Mouse (Mus musculus) lung, embryonic 15.5 days (tissue): ENCODE data around the gene Fndc7. TPM values are rescaled to one million over a fixed set of nuclear protein-coding genes. Genes with fewer than 3 reads are reported as not detected.
A peak's percentile ranks its signal among the peaks of the same experiment; 100 is the strongest.
"Not testable (repeated sequence)": the region's sequence is repeated elsewhere in the genome, so short reads cannot be mapped to it uniquely, and the experiment has no call there.

ENCODE experiments used
- ATAC-seq: fragments of 200-750 bp; cut with Nextera tagmentation; 2 replicates; pipeline ENCODE4 v1.8.0; 2017; ENCODE audit warnings: moderate number of reproducible peaks, borderline replicate concordance; ENCODE audit not compliant: low FRiP score, low TSS enrichment; ENCODE audit errors: extremely low read depth
- H3K27ac ChIP-seq: fragments of 300-500 bp; sonication (generic); 2 replicates; pipeline ENCODE4 v1.5.1; 2015; ENCODE audit warnings: moderate library complexity, mild to moderate bottlenecking, inconsistent platforms
- H3K27me3 ChIP-seq: fragments of 300-500 bp; sonication (generic); 2 replicates; pipeline ENCODE4 v1.6.1; 2015; ENCODE audit warnings: inconsistent platforms
- H3K36me3 ChIP-seq: fragments of 300-500 bp; sonication (generic); 2 replicates; pipeline ENCODE4 v1.6.1; 2015; ENCODE audit warnings: inconsistent platforms
- H3K4me1 ChIP-seq: fragments of 300-500 bp; sonication (generic); 2 replicates; pipeline ENCODE4 v1.6.1; 2015; ENCODE audit warnings: inconsistent platforms
- H3K4me2 ChIP-seq: fragments of 300-500 bp; sonication (generic); 2 replicates; pipeline ENCODE4 v1.6.1; 2015; ENCODE audit warnings: inconsistent platforms, mild to moderate bottlenecking, moderate library complexity
- H3K4me3 ChIP-seq: fragments of 300-500 bp; sonication (generic); 2 replicates; pipeline ENCODE4 v1.5.1; 2015; ENCODE audit warnings: mild to moderate bottlenecking, inconsistent platforms
- H3K9ac ChIP-seq: fragments of 300-500 bp; sonication (generic); 2 replicates; pipeline ENCODE4 v1.6.1; 2015; ENCODE audit warnings: inconsistent platforms
- H3K9me3 ChIP-seq: fragments of 300-500 bp; sonication (generic); 2 replicates; pipeline ENCODE4 v1.6.1; 2016; ENCODE audit warnings: inconsistent platforms
- WGBS: fragments of 180-500 bp; shearing (Covaris S2); methylation state at CpG from one replicate; pipeline ENCODE4 v1.1.7; 2015; 5-methylcytosine and 5-hydroxymethylcytosine counted together
- polyA plus RNA-seq: library from polyadenylated mRNA; unstranded; fragments of >200 nt; fragmentation: Nextera tagmentation; extraction: Ambion mirVana; gene quantifications from 2 replicates; pipeline ENCODE4 v1.2.1, GENCODE M21; 2015

The Fndc7 gene
- polyA plus RNA-seq, 1 experiment from 2014 or later, result 0.42 TPM

GRCm38 (mm10) chr3:108886934-108887617 is 2.7 kb downstream of the Fndc7 start:
- no peak overlapping the region for H3K4me2 ChIP-seq
- peaks cover 13% of the 10 kb centered on the region for H3K4me1 ChIP-seq
- WGBS, result 65% methylated on average over 12 of the region's 12 CpGs
- H3K27me3 ChIP-seq, result no peaks in the 10 kb centered on the region
- H3K27ac ChIP-seq, result peak overlapping the region; percentile 79; the same call in 1 of the 2 replicates
- H3K36me3 ChIP-seq, result no peaks in the 10 kb centered on the region
- no peak for ATAC-seq
- H3K9ac ChIP-seq, result no peak overlapping the region
- H3K4me3 ChIP-seq, result no peak overlapping the region
- no peaks in the 10 kb centered on the region for H3K9me3 ChIP-seq

- Histone ChIP-seq H3K27me3 (no peaks in the 10 kb centered on the region), H3K4me2 (no peak overlapping the region), H3K27ac (peak overlapping the region; percentile 79), H3K4me1 (peaks cover 19% of the 10 kb centered on the region), H3K4me3 (no peak overlapping the region), H3K36me3 (no peaks in the 10 kb centered on the region), H3K9ac (no peak overlapping the region), H3K9me3 (no peaks in the 10 kb centered on the region)
- ATAC-seq, result peak; percentile 87
- WGBS, result 36% methylated on average over 9 of the region's 9 CpGs
These were observed 3.9 kb downstream of the Fndc7 start for GRCm38 (mm10) chr3:108885686-108886530.

- Histone ChIP-seq H3K27ac (no peak overlapping the region), H3K9me3 (no peaks in the 10 kb centered on the region), H3K27me3 (no peaks in the 10 kb centered on the region), H3K9ac (no peak overlapping the region), H3K4me2 (no peak overlapping the region), H3K36me3 (no peaks in the 10 kb centered on the region), H3K4me1 (peaks cover 28% of the 10 kb centered on the region), H3K4me3 (no peak overlapping the region)
- ATAC-seq, result no peak
- WGBS, result 60% methylated on average over 8 of the region's 8 CpGs
These were observed 5.0 kb downstream of the Fndc7 start for GRCm38 (mm10) chr3:108884706-108885289.

GRCm38 (mm10) chr3:108883067-108883466 is 6.7 kb downstream of the Fndc7 start:
- Histone ChIP-seq H3K36me3 (no peaks in the 10 kb centered on the region), H3K4me3 (no peak overlapping the region), H3K9me3 (no peaks in the 10 kb centered on the region), H3K27me3 (no peaks in the 10 kb centered on the region), H3K4me1 (peaks cover 37% of the 10 kb centered on the region), H3K4me2 (no peak overlapping the region), H3K9ac (no peak overlapping the region), H3K27ac (no peak overlapping the region)
- WGBS, result 88% methylated on average over 2 of the region's 2 CpGs
- no peak for ATAC-seq

GRCm38 (mm10) chr3:108881873-108882272 is 7.9 kb downstream of the Fndc7 start:
- not testable (repeated sequence) for H3K9ac ChIP-seq, H3K27ac ChIP-seq, H3K9me3 ChIP-seq, H3K27me3 ChIP-seq, H3K4me3 ChIP-seq, ATAC-seq, H3K36me3 ChIP-seq, H3K4me2 ChIP-seq
- 56% methylated on average over 4 of the region's 4 CpGs for WGBS
- peaks cover 37% of the 10 kb centered on the region for H3K4me1 ChIP-seq

- Histone ChIP-seq H3K4me1 (peaks cover 29% of the 10 kb centered on the region), H3K27me3 (no peaks in the 10 kb centered on the region), H3K4me2 (peak overlapping the region; percentile 31; the same call in 1 of the 2 replicates), H3K9ac (no peak overlapping the region), H3K36me3 (no peaks in the 10 kb centered on the region), H3K4me3 (0 out of 2 replicates have a peak overlapping the region, but pooled peaks have one; percentile 2), H3K27ac (peak overlapping the region; percentile 74), H3K9me3 (no peaks in the 10 kb centered on the region)
- peak; percentile 79; the same call in 1 of the 2 replicates for ATAC-seq
- WGBS, result 29% methylated on average over 28 of the region's 28 CpGs
These were observed 9.0 kb downstream of the Fndc7 start for GRCm38 (mm10) chr3:108880544-108881507.

GRCm38 (mm10) chr3:108879836-108880435 is 9.9 kb downstream of the Fndc7 start:
- H3K27me3 ChIP-seq, result no peaks in the 10 kb centered on the region
- ATAC-seq, result no peak; the same call in 1 of the 2 replicates
- WGBS, result 55% methylated on average over 5 of the region's 5 CpGs
- no peaks in the 10 kb centered on the region for H3K9me3 ChIP-seq
- no peak overlapping the region for H3K4me3 ChIP-seq
- H3K27ac ChIP-seq, result peak overlapping the region; percentile 33; the same call in 1 of the 2 replicates
- no peak overlapping the region for H3K4me2 ChIP-seq
- H3K4me1 ChIP-seq, result peaks cover 24% of the 10 kb centered on the region
- no peak overlapping the region for H3K9ac ChIP-seq
- H3K36me3 ChIP-seq, result no peaks in the 10 kb centered on the region

- Histone ChIP-seq H3K9ac (no peak overlapping the region), H3K4me1 (peaks cover 24% of the 10 kb centered on the region), H3K9me3 (no peaks in the 10 kb centered on the region), H3K27ac (no peak overlapping the region), H3K27me3 (no peaks in the 10 kb centered on the region), H3K4me2 (no peak overlapping the region), H3K36me3 (no peaks in the 10 kb centered on the region), H3K4me3 (no peak overlapping the region)
- WGBS, result 51% methylated on average over 2 of the region's 2 CpGs
- no peak for ATAC-seq
These were observed 10.7 kb downstream of the Fndc7 start for GRCm38 (mm10) chr3:108879129-108879528.

- Histone ChIP-seq H3K27me3 (no peaks in the 10 kb centered on the region), H3K4me2 (no peak overlapping the region), H3K4me1 (no peaks in the 10 kb centered on the region), H3K36me3 (no peaks in the 10 kb centered on the region), H3K9me3 (no peaks in the 10 kb centered on the region), H3K27ac (no peak overlapping the region), H3K4me3 (no peak overlapping the region), H3K9ac (no peak overlapping the region)
- WGBS, result 78% methylated on average over 6 of the region's 6 CpGs
- ATAC-seq, result no peak
These were observed 19.2 kb downstream of the Fndc7 start for GRCm38 (mm10) chr3:108870631-108871030.

- Histone ChIP-seq H3K27me3 (no peaks in the 10 kb centered on the region), H3K27ac (no peak overlapping the region), H3K36me3 (no peaks in the 10 kb centered on the region), H3K4me1 (no peaks in the 10 kb centered on the region), H3K9me3 (no peaks in the 10 kb centered on the region), H3K4me2 (no peak overlapping the region), H3K4me3 (no peak overlapping the region), H3K9ac (no peak overlapping the region)
- ATAC-seq, result no peak
- WGBS, result 86% methylated on average over 3 of the region's 3 CpGs
These were observed 22.4 kb downstream of the Fndc7 start for GRCm38 (mm10) chr3:108867449-108867848.

- Histone ChIP-seq H3K27me3 (no peaks in the 10 kb centered on the region), H3K4me2 (no peak overlapping the region), H3K9me3 (no peaks in the 10 kb centered on the region), H3K36me3 (no peaks in the 10 kb centered on the region), H3K4me3 (no peak overlapping the region), H3K4me1 (no peaks in the 10 kb centered on the region), H3K9ac (no peak overlapping the region), H3K27ac (no peak overlapping the region)
- no peak for ATAC-seq
- 91% methylated on average over 3 of the region's 3 CpGs for WGBS
These were observed 24.1 kb downstream of the Fndc7 start for GRCm38 (mm10) chr3:108865676-108866075.
